Mouse (Mus musculus) kidney, adult 2 months (tissue): ENCODE measurements around the gene Cmtm6.

Source experiments
- CTCF ChIP-seq: fragments of 200-500 bp; conservative IDR thresholded peaks from 2 replicates; pipeline ENCODE4 v1.5.1; 2011; ENCODE audit warnings: low read depth, mild to moderate bottlenecking, control low read depth, low read length, moderate library complexity, mixed read lengths; ENCODE audit not compliant: insufficient read depth, insufficient read length
- POLR2A ChIP-seq: fragments of 200-500 bp; IDR thresholded peaks from one replicate; pipeline ENCODE4 v1.6.1; 2011; ENCODE audit warnings: low read depth, low read length, control low read depth

GRCm38 (mm10) chr9:114774629-114775028 lies 43.7 kb downstream of the Cmtm6 start:
- TF ChIP-seq CTCF, result no peak
- no peak for TF ChIP-seq POLR2A
